Mouse (Mus musculus) c-Kit-negative CD71-positive TER-119-positive erythroid progenitor cells, embryonic 14.5 days (primary cell): Measurements from ENCODE around the gene Ccdc106.

Experiments
- DNase-seq: peaks from one replicate; pipeline ENCODE4 v3.0.0-alpha.2; 2013; ENCODE audit warnings: low read depth, low spot score

Ccdc106 gene

GRCm38 (mm10) chr7:5080815-5081214 lies 60.5 kb downstream of the Ccdc106 start:
- no peak for DNase-seq

GRCm38 (mm10) chr7:5081241-5081640 lies 60.9 kb downstream of the Ccdc106 start:
- no peak for DNase-seq

DNA sequence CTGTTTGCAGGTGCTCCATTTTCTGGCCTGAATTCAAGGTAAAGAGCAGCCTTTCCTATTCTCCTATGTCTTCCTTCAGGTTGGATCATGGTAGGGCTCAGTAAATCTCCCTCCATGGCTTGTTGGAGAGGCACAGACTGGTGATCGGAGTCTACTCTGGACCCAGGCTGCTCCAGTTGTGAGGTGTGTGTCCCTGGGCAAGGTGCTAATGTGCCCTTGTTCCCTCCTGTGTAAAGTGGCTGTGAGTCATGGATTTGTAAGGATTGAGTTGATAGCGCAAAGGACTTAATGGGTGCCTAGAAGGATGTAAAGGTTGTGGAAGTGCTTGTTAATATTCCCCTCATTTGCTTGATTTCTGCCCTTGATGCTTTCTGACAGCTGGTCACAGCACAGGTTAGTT lies 61.6 kb downstream of the Ccdc106 start:
- no peak for DNase-seq

- DNase-seq, result no peak
These were observed 63.2 kb downstream of the Ccdc106 start for GRCm38 (mm10) chr7:5083325-5084105.

- no peak for DNase-seq
These were observed 65.2 kb downstream of the Ccdc106 start for GRCm38 (mm10) chr7:5085512-5085911.

- no peak for DNase-seq
These were observed 66.6 kb downstream of the Ccdc106 start for GRCm38 (mm10) chr7:5086921-5087440.

GRCm38 (mm10) chr7:5087886-5088285 lies 67.5 kb downstream of the Ccdc106 start:
- DNase-seq, result no peak

DNA sequence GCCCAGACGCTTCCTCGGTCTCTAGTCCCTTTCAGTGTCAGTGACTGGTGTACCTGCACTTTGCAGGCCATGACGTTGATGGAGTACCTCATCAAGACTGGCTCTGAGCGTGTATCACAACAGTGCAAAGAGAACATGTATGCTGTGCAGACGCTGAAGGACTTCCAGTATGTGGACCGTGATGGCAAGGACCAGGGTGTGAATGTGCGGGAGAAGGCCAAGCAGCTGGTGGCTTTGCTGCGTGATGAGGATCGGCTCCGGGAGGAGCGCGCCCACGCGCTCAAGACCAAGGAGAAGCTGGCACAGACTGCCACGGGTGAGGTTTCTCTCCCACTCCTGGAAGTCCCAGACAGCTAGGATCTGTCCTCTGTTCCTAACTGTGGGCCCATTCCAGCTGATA lies 69.5 kb downstream of the Ccdc106 start:
- no peak for DNase-seq

GRCm38 (mm10) chr7:5091008-5091728 lies 70.8 kb downstream of the Ccdc106 start:
- no peak for DNase-seq

DNA sequence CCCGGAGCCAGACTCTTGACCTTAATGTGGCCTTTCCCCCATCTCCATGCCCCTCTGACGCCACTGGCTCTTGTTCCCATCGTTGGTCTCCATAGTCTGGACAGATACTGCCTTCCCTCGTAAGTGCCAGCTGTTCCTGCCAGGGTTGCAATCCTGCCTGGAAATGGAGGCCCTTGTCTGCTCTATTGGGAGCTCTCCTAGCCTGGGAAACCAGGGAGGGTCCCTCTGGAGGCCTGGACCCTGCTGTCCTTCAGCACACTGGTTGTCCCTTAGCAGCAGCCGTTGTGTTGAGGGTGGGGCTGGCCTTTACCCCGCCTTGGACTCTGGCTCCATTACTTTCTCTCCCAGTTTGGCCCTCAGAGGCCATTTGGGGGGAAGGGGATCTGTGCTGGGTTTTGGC lies 72.0 kb downstream of the Ccdc106 start:
- DNase-seq, result no peak

- DNase-seq, result no peak
These were observed 72.6 kb downstream of the Ccdc106 start for GRCm38 (mm10) chr7:5092831-5093510.

GRCm38 (mm10) chr7:5098769-5099168 lies 78.4 kb downstream of the Ccdc106 start:
- no peak for DNase-seq

GRCm38 (mm10) chr7:5099796-5100195 lies 79.4 kb downstream of the Ccdc106 start:
- no peak for DNase-seq

DNA sequence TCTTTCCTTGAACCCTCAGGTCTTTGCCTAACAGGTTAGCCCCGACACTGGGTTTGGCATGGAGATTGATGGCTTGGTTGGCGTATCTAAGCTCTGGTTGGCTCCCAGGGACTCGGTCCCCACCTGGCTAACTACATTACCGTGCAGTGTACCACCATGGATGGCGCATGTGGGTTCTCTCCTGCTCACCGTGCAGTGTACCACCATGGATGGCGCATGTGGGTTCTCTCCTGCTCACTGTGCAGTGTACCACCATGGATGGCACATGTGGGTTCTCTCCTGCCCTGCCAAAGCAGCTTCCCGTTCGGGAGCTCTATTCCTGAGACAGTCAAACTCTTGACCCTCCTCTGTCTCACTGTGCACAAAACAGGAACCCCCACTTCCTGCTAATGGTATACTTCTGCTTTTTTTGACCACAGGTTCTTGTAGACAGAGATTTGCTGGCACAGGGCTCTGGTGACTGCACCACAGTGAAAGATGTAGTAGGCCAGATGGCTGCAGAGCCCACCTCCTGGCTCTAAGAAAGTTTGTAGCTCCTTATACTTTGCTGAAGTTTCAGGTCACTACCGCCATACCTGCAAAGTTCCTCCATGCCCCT lies 80.8 kb downstream of the Ccdc106 start:
- no peak for DNase-seq

DNA sequence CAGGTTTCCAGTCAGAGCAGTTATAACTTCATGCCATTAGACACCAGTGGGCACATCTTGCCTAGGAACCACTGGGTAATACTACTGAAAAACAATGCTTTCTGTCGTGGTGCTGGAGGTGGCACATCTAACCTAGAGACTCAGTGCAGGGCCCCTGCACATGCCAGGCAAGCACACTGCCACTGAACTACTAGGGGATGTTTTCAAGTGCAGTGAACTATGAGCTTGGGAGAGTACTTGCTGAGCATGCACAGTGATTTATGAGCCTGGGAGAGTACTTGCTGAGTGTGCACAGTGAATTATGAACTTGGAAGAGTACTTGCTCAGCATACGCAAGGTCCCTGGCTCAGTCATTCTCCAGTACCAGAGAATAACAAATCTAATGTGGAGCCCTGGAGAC lies 82.2 kb downstream of the Ccdc106 start:
- DNase-seq, result no peak

DNA sequence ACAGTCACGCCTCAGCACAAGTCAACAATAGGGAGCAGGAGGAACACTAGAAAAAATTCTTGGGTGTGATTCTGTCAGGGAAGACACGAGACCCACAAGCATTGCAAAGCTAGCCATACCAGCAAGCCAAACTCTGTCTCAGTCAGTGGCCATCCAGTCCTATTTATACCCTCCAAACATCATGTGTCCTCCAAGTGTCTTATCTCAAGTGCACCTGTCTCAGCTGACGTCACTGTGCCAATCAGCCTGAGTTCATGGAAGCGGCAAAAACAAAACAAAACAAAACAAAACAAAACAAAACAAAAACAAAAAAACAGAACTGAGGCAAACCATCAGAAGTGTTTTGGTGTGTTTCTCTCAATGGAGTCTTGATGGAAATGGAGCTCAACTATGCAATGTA lies 87.9 kb downstream of the Ccdc106 start:
- no peak for DNase-seq

DNA sequence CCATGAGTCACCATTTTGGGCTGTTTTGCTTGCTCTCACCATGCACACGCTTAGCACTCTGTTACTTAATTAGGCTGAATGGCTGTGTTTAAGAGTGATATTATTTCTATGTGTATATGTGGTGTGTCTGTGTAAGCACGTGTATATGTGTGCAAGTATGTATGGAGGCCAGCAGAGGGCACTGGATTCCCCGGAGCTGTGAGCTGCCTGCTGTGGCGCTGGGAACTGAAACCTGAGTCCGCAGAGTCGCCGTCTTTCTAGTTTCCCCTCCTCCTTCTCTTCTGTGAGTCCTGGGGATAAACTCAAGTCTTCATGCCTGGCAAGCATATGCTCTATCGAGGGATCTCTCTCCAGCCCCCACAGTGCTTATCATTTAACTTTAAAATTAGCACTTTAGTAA lies 88.9 kb downstream of the Ccdc106 start:
- no peak for DNase-seq
